Mouse (Mus musculus): ENCODE measurements around the gene Rab21. TPM values are rescaled to one million over a fixed set of nuclear protein-coding genes. Genes with fewer than 3 reads are reported as not detected.
A peak's percentile ranks its signal among the peaks of the same experiment; 100 is the strongest.

Gene Rab21
- polyA plus RNA-seq, 1 experiment from 2014 or later: 4.7 TPM

- Histone ChIP-seq H3K36me3 (ENCODE audit: control insufficient read depth, insufficient read depth, low read length) (peaks cover 9% of the 10 kb centered on the region), H3K9ac (ENCODE audit: low read depth, low read length) (no peak overlapping the region), H3K9me3 (ENCODE audit: control insufficient read depth, low read length) (no peaks in the 10 kb centered on the region), H3K27me3 (replicated peaks; ENCODE audit: control insufficient read depth, insufficient read depth, low read length) (no peaks in the 10 kb centered on the region), H3K4me1 (ENCODE audit: control insufficient read depth, insufficient read depth, low read length) (no peaks in the 10 kb centered on the region), H3K4me3 (ENCODE audit: low read length) (no peak overlapping the region), H3K27ac (ENCODE audit: low read length) (no peak overlapping the region), H3K4me2 (ENCODE audit: low read depth, low read length) (no peak overlapping the region)
- peak; percentile 52; the same call in 1 of the 2 replicates for ATAC-seq
- WGBS: 76% methylated on average over 9 of the region's 9 CpGs
Observed at GRCm38 (mm10) chr10:115296401-115296935, 18.9 kb downstream of the Rab21 start.

GRCm38 (mm10) chr10:115295162-115295561, 20.2 kb downstream of the Rab21 start:
- H3K4me3 ChIP-seq (ENCODE audit: low read length): no peak overlapping the region
- WGBS: 98% methylated on average over 3 of the region's 3 CpGs
- H3K36me3 ChIP-seq (ENCODE audit: control insufficient read depth, insufficient read depth, low read length): peaks cover 9% of the 10 kb centered on the region; the same call in 1 of the 2 replicates
- no peaks in the 10 kb centered on the region for H3K27me3 ChIP-seq (replicated peaks; ENCODE audit: control insufficient read depth, insufficient read depth, low read length)
- no peaks in the 10 kb centered on the region for H3K4me1 ChIP-seq (ENCODE audit: control insufficient read depth, insufficient read depth, low read length)
- no peak for ATAC-seq
- no peak overlapping the region for H3K4me2 ChIP-seq (ENCODE audit: low read depth, low read length)
- H3K27ac ChIP-seq (ENCODE audit: low read length): no peak overlapping the region
- no peaks in the 10 kb centered on the region for H3K9me3 ChIP-seq (ENCODE audit: control insufficient read depth, low read length)
- no peak overlapping the region for H3K9ac ChIP-seq (ENCODE audit: low read depth, low read length)

- Histone ChIP-seq H3K27ac (ENCODE audit: low read length) (no peak overlapping the region), H3K36me3 (ENCODE audit: control insufficient read depth, insufficient read depth, low read length) (peaks cover 9% of the 10 kb centered on the region; the same call in 1 of the 2 replicates), H3K27me3 (replicated peaks; ENCODE audit: control insufficient read depth, insufficient read depth, low read length) (no peaks in the 10 kb centered on the region), H3K4me2 (ENCODE audit: low read depth, low read length) (no peak overlapping the region), H3K4me3 (ENCODE audit: low read length) (no peak overlapping the region), H3K4me1 (ENCODE audit: control insufficient read depth, insufficient read depth, low read length) (no peaks in the 10 kb centered on the region), H3K9ac (ENCODE audit: low read depth, low read length) (no peak overlapping the region), H3K9me3 (ENCODE audit: control insufficient read depth, low read length) (no peaks in the 10 kb centered on the region)
- ATAC-seq: no peak
- 92% methylated on average over 7 of the region's 7 CpGs for WGBS
Observed at GRCm38 (mm10) chr10:115294715-115295114, 20.7 kb downstream of the Rab21 start.

GRCm38 (mm10) chr10:115293946-115294345, 21.4 kb downstream of the Rab21 start:
- no peak overlapping the region for H3K27ac ChIP-seq (ENCODE audit: low read length)

DNA sequence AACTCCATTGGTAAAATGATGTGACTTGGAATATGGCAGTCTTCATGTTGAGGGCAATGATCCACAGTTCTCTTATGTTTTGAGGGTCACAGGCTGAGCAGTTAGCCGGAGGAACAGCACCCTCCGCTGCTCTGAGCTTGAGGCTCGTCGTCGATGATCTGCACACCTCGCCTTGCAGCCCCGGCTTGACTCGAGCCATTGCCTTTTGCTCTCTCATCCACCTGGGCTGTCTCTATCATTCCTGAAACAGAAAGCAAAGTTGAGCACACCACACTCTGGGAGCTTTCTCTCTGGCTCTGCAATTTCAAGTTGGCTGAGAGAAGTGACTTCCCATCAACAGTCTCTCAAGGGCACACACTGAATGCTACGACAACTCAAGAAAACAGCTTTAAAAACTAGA, 24.7 kb downstream of the Rab21 start:
- H3K4me2 ChIP-seq (ENCODE audit: low read depth, low read length): no peak overlapping the region
- no peak overlapping the region for H3K4me3 ChIP-seq (ENCODE audit: low read length)
- WGBS: 94% methylated on average over 9 of the region's 9 CpGs
- no peaks in the 10 kb centered on the region for H3K9me3 ChIP-seq (ENCODE audit: control insufficient read depth, low read length)
- no peaks in the 10 kb centered on the region for H3K27me3 ChIP-seq (replicated peaks; ENCODE audit: control insufficient read depth, insufficient read depth, low read length)
- H3K4me1 ChIP-seq (ENCODE audit: control insufficient read depth, insufficient read depth, low read length): no peaks in the 10 kb centered on the region
- no peak overlapping the region for H3K9ac ChIP-seq (ENCODE audit: low read depth, low read length)
- no peak overlapping the region for H3K27ac ChIP-seq (ENCODE audit: low read length)
- no peak for ATAC-seq
- H3K36me3 ChIP-seq (ENCODE audit: control insufficient read depth, insufficient read depth, low read length): peaks cover 20% of the 10 kb centered on the region

More at GRCm38 (mm10) chr10:115293946-115294345, 21.4 kb downstream of the Rab21 start:
- peaks cover 9% of the 10 kb centered on the region; the same call in 1 of the 2 replicates for H3K36me3 ChIP-seq (ENCODE audit: control insufficient read depth, insufficient read depth, low read length)
- H3K27me3 ChIP-seq (replicated peaks; ENCODE audit: control insufficient read depth, insufficient read depth, low read length): no peaks in the 10 kb centered on the region
- ATAC-seq: no peak
- 92% methylated on average over 7 of the region's 7 CpGs for WGBS
- H3K9me3 ChIP-seq (ENCODE audit: control insufficient read depth, low read length): no peaks in the 10 kb centered on the region
- H3K4me3 ChIP-seq (ENCODE audit: low read length): no peak overlapping the region
- no peaks in the 10 kb centered on the region for H3K4me1 ChIP-seq (ENCODE audit: control insufficient read depth, insufficient read depth, low read length)
- no peak overlapping the region for H3K9ac ChIP-seq (ENCODE audit: low read depth, low read length)
- no peak overlapping the region for H3K4me2 ChIP-seq (ENCODE audit: low read depth, low read length)

DNA sequence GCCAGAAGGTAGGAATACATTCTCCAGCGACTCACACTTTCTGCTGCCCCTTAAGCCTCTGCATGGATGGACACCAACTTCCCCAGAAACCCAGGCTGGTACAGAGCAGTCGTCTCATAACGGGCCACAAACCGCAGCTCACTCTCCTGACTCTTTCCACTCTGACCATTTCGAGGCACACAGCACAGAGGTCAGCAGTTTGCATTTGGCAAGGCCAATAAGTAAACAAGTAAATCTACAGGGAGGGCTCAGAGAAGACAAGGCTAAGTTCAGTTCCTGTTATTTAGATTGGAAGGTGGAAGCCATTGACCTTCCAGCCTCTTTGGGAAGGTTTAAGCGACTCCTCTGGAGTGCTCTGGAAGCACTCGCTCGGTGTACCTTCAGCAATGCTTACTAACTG, 26.5 kb downstream of the Rab21 start:
- no peak overlapping the region for H3K27ac ChIP-seq (ENCODE audit: low read length)
- 80% methylated on average over 8 of the region's 8 CpGs for WGBS
- H3K9ac ChIP-seq (ENCODE audit: low read depth, low read length): no peak overlapping the region
- H3K27me3 ChIP-seq (replicated peaks; ENCODE audit: control insufficient read depth, insufficient read depth, low read length): no peaks in the 10 kb centered on the region
- H3K4me1 ChIP-seq (ENCODE audit: control insufficient read depth, insufficient read depth, low read length): no peaks in the 10 kb centered on the region
- ATAC-seq: no peak
- no peaks in the 10 kb centered on the region for H3K9me3 ChIP-seq (ENCODE audit: control insufficient read depth, low read length)
- H3K4me2 ChIP-seq (ENCODE audit: low read depth, low read length): no peak overlapping the region
- peaks cover 12% of the 10 kb centered on the region; the same call in 1 of the 2 replicates for H3K36me3 ChIP-seq (ENCODE audit: control insufficient read depth, insufficient read depth, low read length)
- no peak overlapping the region for H3K4me3 ChIP-seq (ENCODE audit: low read length)

DNA sequence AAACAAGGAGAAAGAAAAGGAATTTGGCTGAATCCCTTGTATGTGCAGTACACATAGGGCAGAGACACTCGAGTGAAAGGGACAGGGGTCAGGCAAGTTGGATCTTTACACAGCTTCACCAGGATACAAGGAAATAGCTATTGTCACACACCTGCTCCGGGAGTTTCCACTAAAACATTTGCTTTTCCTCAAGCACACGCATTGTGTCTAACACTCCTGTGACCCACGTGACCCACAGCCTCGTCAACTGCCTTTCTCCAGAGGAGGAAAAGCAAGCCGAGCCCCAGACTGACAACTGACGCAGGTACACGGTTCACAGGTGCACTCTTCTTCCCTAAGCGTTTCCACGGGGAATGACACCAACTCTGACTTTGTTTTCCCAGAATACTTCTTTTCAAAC, 31.2 kb downstream of the Rab21 start:
- Histone ChIP-seq H3K27me3 (replicated peaks; ENCODE audit: control insufficient read depth, insufficient read depth, low read length) (no peaks in the 10 kb centered on the region), H3K9ac (ENCODE audit: low read depth, low read length) (no peak overlapping the region), H3K4me1 (ENCODE audit: control insufficient read depth, insufficient read depth, low read length) (no peaks in the 10 kb centered on the region), H3K27ac (ENCODE audit: low read length) (no peak overlapping the region), H3K36me3 (ENCODE audit: control insufficient read depth, insufficient read depth, low read length) (peaks cover 12% of the 10 kb centered on the region; the same call in 1 of the 2 replicates), H3K4me3 (ENCODE audit: low read length) (no peak overlapping the region), H3K4me2 (ENCODE audit: low read depth, low read length) (no peak overlapping the region), H3K9me3 (ENCODE audit: control insufficient read depth, low read length) (no peaks in the 10 kb centered on the region)
- 58% methylated on average over 10 of the region's 10 CpGs for WGBS
- peak; percentile 56 for ATAC-seq

DNA sequence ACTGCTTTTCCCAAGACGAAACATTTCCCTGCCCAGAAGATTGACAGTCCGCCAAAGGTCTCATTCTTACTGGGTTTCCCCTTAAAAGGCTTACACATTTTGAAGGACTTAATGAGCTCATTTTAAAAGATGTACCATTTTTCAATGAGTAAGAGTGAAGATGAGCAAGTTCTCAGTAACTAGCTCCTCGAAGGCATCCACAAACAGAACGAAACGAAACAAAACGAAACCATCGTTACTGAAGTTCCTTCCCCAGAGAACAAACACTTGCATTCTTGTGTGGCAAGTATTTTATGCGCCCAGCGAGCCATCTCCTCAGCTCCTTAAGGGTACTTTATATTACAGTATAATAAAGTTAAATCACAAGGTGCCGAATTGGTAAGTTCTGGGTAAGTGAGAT, 34.0 kb downstream of the Rab21 start:
- WGBS: 90% methylated on average over 10 of the region's 10 CpGs
- H3K27me3 ChIP-seq (replicated peaks; ENCODE audit: control insufficient read depth, insufficient read depth, low read length): no peaks in the 10 kb centered on the region
- no peak overlapping the region for H3K4me3 ChIP-seq (ENCODE audit: low read length)
- H3K9ac ChIP-seq (ENCODE audit: low read depth, low read length): no peak overlapping the region
- 0 out of 2 replicates have a peak, but pooled peaks cover 3% of the 10 kb centered on the region for H3K36me3 ChIP-seq (ENCODE audit: control insufficient read depth, insufficient read depth, low read length)
- ATAC-seq: no peak
- no peaks in the 10 kb centered on the region for H3K9me3 ChIP-seq (ENCODE audit: control insufficient read depth, low read length)
- H3K4me2 ChIP-seq (ENCODE audit: low read depth, low read length): no peak overlapping the region
- no peaks in the 10 kb centered on the region for H3K4me1 ChIP-seq (ENCODE audit: control insufficient read depth, insufficient read depth, low read length)
- H3K27ac ChIP-seq (ENCODE audit: low read length): no peak overlapping the region

DNA sequence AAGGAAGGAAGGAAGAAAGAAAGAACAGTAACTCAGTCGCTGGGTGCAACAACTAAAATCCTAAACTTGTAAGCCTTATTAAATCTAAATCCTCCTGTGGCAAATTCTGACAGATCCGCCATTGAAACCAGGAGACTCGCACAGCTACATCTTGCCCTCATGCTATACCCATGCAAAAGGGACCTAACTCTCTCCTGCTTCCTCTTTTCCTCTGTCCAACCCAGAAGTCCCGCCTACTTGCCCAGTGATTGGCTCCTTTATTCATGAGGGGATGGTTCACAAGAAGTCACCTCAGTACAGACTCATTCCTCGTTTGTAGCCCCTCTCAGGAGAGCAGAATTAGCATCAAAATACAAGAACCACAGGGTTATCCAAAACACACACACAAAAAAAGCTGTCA, 43.7 kb downstream of the Rab21 start:
- Histone ChIP-seq H3K4me2 (ENCODE audit: low read depth, low read length) (no peak overlapping the region), H3K4me3 (ENCODE audit: low read length) (no peak overlapping the region), H3K27ac (ENCODE audit: low read length) (no peak overlapping the region), H3K9ac (ENCODE audit: low read depth, low read length) (no peak overlapping the region), H3K4me1 (ENCODE audit: control insufficient read depth, insufficient read depth, low read length) (no peaks in the 10 kb centered on the region), H3K36me3 (ENCODE audit: control insufficient read depth, insufficient read depth, low read length) (no peaks in the 10 kb centered on the region), H3K9me3 (ENCODE audit: control insufficient read depth, low read length) (no peaks in the 10 kb centered on the region), H3K27me3 (replicated peaks; ENCODE audit: control insufficient read depth, insufficient read depth, low read length) (no peaks in the 10 kb centered on the region)
- ATAC-seq: no peak
- WGBS: 68% methylated on average over 5 of the region's 5 CpGs
